Mouse (Mus musculus): Measurements from ENCODE around the gene Batf.

GRCm38 (mm10) chr12:85639326-85640008, 47.0 kb upstream of the Batf start:
- TF ChIP-seq CTCF (IDR thresholded peaks at IDR 0.05; ENCODE audit: insufficient read depth, low read depth, low read length) (no peak), POLR2A (IDR thresholded peaks at IDR 0.05; ENCODE audit: insufficient read depth, low read depth, low read length) (no peak)
